Mouse (Mus musculus): ENCODE data around the gene Dram1. TPM values are rescaled to one million over a fixed set of nuclear protein-coding genes. Genes with fewer than 3 reads are reported as not detected.

Dram1 gene
- total and polyA plus RNA-seq, 3 experiments = 0.04 TPM; not detected in 2

DNA sequence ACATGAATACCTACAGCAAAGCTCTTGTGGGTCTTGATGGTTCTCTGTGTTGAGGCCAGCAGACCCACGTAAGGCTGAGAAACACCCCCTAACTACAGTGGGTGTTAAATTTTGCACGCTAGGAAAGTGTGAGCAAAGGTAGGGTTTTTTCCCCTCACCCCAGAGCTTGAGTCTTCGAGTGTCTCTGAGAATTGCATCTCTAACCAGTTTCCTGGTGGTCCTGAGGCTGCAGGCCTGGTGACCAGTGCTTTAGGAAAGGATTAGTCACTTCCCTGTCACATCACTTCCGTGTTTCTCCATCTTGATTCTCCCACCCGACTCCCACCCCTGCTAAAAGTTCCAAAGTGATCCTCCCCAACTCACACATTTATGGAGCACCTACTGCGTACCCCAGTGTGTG is 25.3 kb upstream of the Dram1 start:
- dilution Hi-C loops (cut with MboI; ENCODE audit: extremely low pct_ligation_motif_present, extremely low pct_unique_long_range_greater_than_20kb, low sequenced_read_pairs) = no loop called here
- no peak for DNase-seq (ENCODE audit: extremely low read depth)

GRCm38 (mm10) chr10:88403021-88403420 is 24.1 kb upstream of the Dram1 start:
- no peak overlapping the region for H3K27ac ChIP-seq (ENCODE audit: insufficient read depth, low read depth)

More for the DNA sequence above, 25.3 kb upstream of the Dram1 start:
- H3K4me2 ChIP-seq (ENCODE audit: insufficient read depth, low read depth, poor library complexity, severe bottlenecking) = no peak overlapping the region
- TF ChIP-seq SIN3A (IDR thresholded peaks at IDR 0.05; ENCODE audit: low read length) (no peak), MEF2A (IDR thresholded peaks at IDR 0.05; ENCODE audit: borderline replicate concordance, low read depth, low read length) (peak; percentile 27; the same call in 1 of the 2 replicates), BHLHE40 (IDR thresholded peaks at IDR 0.05; ENCODE audit: low read depth, low read length) (peak; percentile 85), ELF1 (IDR thresholded peaks at IDR 0.05; ENCODE audit: low read depth, low read length) (peak; percentile 79), IRF4 (IDR thresholded peaks at IDR 0.05; ENCODE audit: low read depth, low read length) (peak; percentile 59; the same call in 1 of the 2 replicates), GABPA (IDR thresholded peaks at IDR 0.05; ENCODE audit: insufficient replicate concordance, low read depth, low read length) (no peak), USF2 (conservative IDR thresholded peaks at IDR 0.05; ENCODE audit: low read depth, low read length) (no peak), ETS1 (conservative IDR thresholded peaks at IDR 0.05; ENCODE audit: low read depth, low read length) (peak; percentile 87), MAZ (IDR thresholded peaks at IDR 0.05; ENCODE audit: low read depth, low read length) (0 out of 2 replicates have a peak, but pooled peaks have one; percentile 24), CHD1 (IDR thresholded peaks at IDR 0.05; ENCODE audit: low read depth, low read length) (no peak), USF1 (IDR thresholded peaks at IDR 0.05; ENCODE audit: low read depth, low read length) (no peak), JUND (conservative IDR thresholded peaks at IDR 0.05; ENCODE audit: low read depth, low read length) (peak; percentile 87), MAFK (IDR thresholded peaks at IDR 0.05; ENCODE audit: insufficient replicate concordance, low read length) (0 out of 2 replicates have a peak, but pooled peaks have one; percentile 27), CHD2 (IDR thresholded peaks at IDR 0.05; ENCODE audit: low read length) (peak; percentile 37; the same call in 1 of the 2 replicates), JUN (IDR thresholded peaks at IDR 0.05; ENCODE audit: insufficient read depth, low read depth, low read length) (peak; percentile 75), CTCF (conservative IDR thresholded peaks at IDR 0.05 in 1 of 2, IDR thresholded peaks at IDR 0.05 in 1 of 2; ENCODE audit: low read depth in 2 of 2, low read length in 2 of 2) (no peak), EP300 (IDR thresholded peaks at IDR 0.05; ENCODE audit: low read length) (peak; percentile 74), SMC3 (IDR thresholded peaks at IDR 0.05; ENCODE audit: low read depth, low read length) (no peak), MAX (IDR thresholded peaks at IDR 0.05; ENCODE audit: low read length) (peak; percentile 51; the same call in 1 of the 2 replicates), RCOR1 (conservative IDR thresholded peaks at IDR 0.05; ENCODE audit: low read depth, low read length) (no peak)
- H3K79me2 ChIP-seq (replicated peaks; ENCODE audit: control insufficient read depth, extremely low read depth, insufficient read depth, poor library complexity, severe bottlenecking) = peaks cover 8% of the 10 kb centered on the region; the same call in 1 of the 2 replicates
- H3K36me3 ChIP-seq (replicated peaks in 1 of 2; ENCODE audit: control insufficient read depth in 1 of 2, insufficient read depth in 1 of 2, low read length in 1 of 2) = peaks cover 5 to 23% of the 10 kb centered on the region in 2 experiments
- no peak overlapping the region for H3K9ac ChIP-seq (ENCODE audit: insufficient read depth, low read depth)
- H3K27me3 ChIP-seq (replicated peaks) = no peaks in the 10 kb centered on the region
- H3K4me1 ChIP-seq (ENCODE audit: control insufficient read depth in 1 of 2, insufficient read depth in 2 of 2) = peaks cover 23 to 67% of the 10 kb centered on the region in 2 experiments
- H3K27ac ChIP-seq (ENCODE audit: insufficient read depth, low read depth) = peak overlapping the region; percentile 67; the same call in 1 of the 2 replicates
- no peak overlapping the region for H3K4me3 ChIP-seq (replicated peaks in 1 of 3; ENCODE audit: low read depth in 2 of 3, low read length in 2 of 3, poor library complexity in 1 of 3)
- in situ Hi-C loops (cut with MboI; ENCODE audit: low pct_ligation_motif_present, low pct_unique_long_range_greater_than_20kb, low sequenced_read_pairs) = no loop called here
- H3K9me3 ChIP-seq (replicated peaks; ENCODE audit: low read length) = peaks cover 5% of the 10 kb centered on the region

More at GRCm38 (mm10) chr10:88403021-88403420, 24.1 kb upstream of the Dram1 start:
- no peaks in the 10 kb centered on the region for H3K27me3 ChIP-seq (replicated peaks)
- H3K9ac ChIP-seq (ENCODE audit: insufficient read depth, low read depth) = no peak overlapping the region
- no peak overlapping the region for H3K4me3 ChIP-seq (replicated peaks in 1 of 3; ENCODE audit: low read depth in 2 of 3, low read length in 2 of 3, poor library complexity in 1 of 3)
- no peak overlapping the region for H3K4me2 ChIP-seq (ENCODE audit: insufficient read depth, low read depth, poor library complexity, severe bottlenecking)
- peaks cover 5% of the 10 kb centered on the region for H3K9me3 ChIP-seq (replicated peaks; ENCODE audit: low read length)
- in situ Hi-C loops (cut with MboI; ENCODE audit: low pct_ligation_motif_present, low pct_unique_long_range_greater_than_20kb, low sequenced_read_pairs) (no loop called here), dilution Hi-C loops (cut with MboI; ENCODE audit: extremely low pct_ligation_motif_present, extremely low pct_unique_long_range_greater_than_20kb, low sequenced_read_pairs) (no loop called here)
- peaks cover 2% of the 10 kb centered on the region; the same call in 1 of the 2 replicates for H3K79me2 ChIP-seq (replicated peaks; ENCODE audit: control insufficient read depth, extremely low read depth, insufficient read depth, poor library complexity, severe bottlenecking)
- TF ChIP-seq MEF2A (IDR thresholded peaks at IDR 0.05; ENCODE audit: borderline replicate concordance, low read depth, low read length) = no peak
- no peak for TF ChIP-seq MYC (IDR thresholded peaks at IDR 0.05; ENCODE audit: low read depth, low read length)
- H3K4me1 ChIP-seq (ENCODE audit: control insufficient read depth in 1 of 2, insufficient read depth in 2 of 2) = peaks cover 20 to 67% of the 10 kb centered on the region in 2 experiments
- peaks cover 5 to 23% of the 10 kb centered on the region in 2 experiments for H3K36me3 ChIP-seq (replicated peaks in 1 of 2; ENCODE audit: control insufficient read depth in 1 of 2, insufficient read depth in 1 of 2, low read length in 1 of 2)
- no peak for DNase-seq (ENCODE audit: extremely low read depth)

Data from CH12.LX (cell line).